Mouse (Mus musculus) lung, embryonic 16.5 days (tissue): ENCODE results near the gene Wnt10a. TPM values are rescaled to one million over a fixed set of nuclear protein-coding genes. Genes with fewer than 3 reads are reported as not detected.
"Not testable (repeated sequence)": the region's sequence is repeated elsewhere in the genome, so short reads cannot be mapped to it uniquely, and the experiment has no call there.

Source experiments
- ATAC-seq: fragments of 200-750 bp; cut with Nextera tagmentation; 2 replicates; pipeline ENCODE4 v1.8.0; 2017; ENCODE audit warnings: low read depth, mild to moderate bottlenecking, moderate library complexity
- H3K27ac ChIP-seq: fragments of 300-500 bp; sonication (generic); 2 replicates; pipeline ENCODE4 v1.5.1; 2014; ENCODE audit warnings: mild to moderate bottlenecking, control low read depth, low read length
- H3K27me3 ChIP-seq: fragments of 300-500 bp; sonication (generic); 2 replicates; pipeline ENCODE4 v1.6.1; 2014; ENCODE audit warnings: low read depth, low read length, mixed read lengths; ENCODE audit not compliant: control insufficient read depth, insufficient read depth
- H3K36me3 ChIP-seq: fragments of 300-500 bp; sonication (generic); 2 replicates; pipeline ENCODE4 v1.6.1; 2014; ENCODE audit warnings: low read length; ENCODE audit not compliant: control insufficient read depth, insufficient read depth
- H3K4me1 ChIP-seq: fragments of 300-500 bp; sonication (generic); replicated peaks from 2 replicates; pipeline ENCODE4 v1.6.1; 2014; ENCODE audit warnings: low read length, mixed read lengths; ENCODE audit not compliant: control insufficient read depth, insufficient read depth
- H3K4me2 ChIP-seq: fragments of 300-500 bp; sonication (generic); 2 replicates; pipeline ENCODE4 v1.6.1; 2014; ENCODE audit warnings: low read depth, low read length, control low read depth
- H3K4me3 ChIP-seq: fragments of 300-500 bp; sonication (generic); 2 replicates; pipeline ENCODE4 v1.5.1; 2014; ENCODE audit warnings: mild to moderate bottlenecking, low read length, control low read depth
- H3K9ac ChIP-seq: fragments of 300-500 bp; sonication (generic); 2 replicates; pipeline ENCODE4 v1.6.1; 2014; ENCODE audit warnings: low read length, control low read depth
- H3K9me3 ChIP-seq: fragments of 300-500 bp; sonication (generic); 2 replicates; pipeline ENCODE4 v1.6.1; 2016; ENCODE audit warnings: low read length; ENCODE audit not compliant: control insufficient read depth
- WGBS: fragments of 180-500 bp; shearing (Covaris S2); extraction: QIAGEN DNeasy Blood & Tissue Kit; methylation state at CpG from one replicate; pipeline ENCODE4 v1.1.7; 2014; 5-methylcytosine and 5-hydroxymethylcytosine counted together
- polyA plus RNA-seq: library from polyadenylated mRNA; unstranded; fragments of >200 nt; fragmentation: Nextera tagmentation; extraction: Ambion mirVana; gene quantifications from 2 replicates; pipeline ENCODE4 v1.2.1, GENCODE M21; 2015

Gene Wnt10a
- polyA plus RNA-seq, 1 experiment from 2014 or later: 0.10 TPM

DNA sequence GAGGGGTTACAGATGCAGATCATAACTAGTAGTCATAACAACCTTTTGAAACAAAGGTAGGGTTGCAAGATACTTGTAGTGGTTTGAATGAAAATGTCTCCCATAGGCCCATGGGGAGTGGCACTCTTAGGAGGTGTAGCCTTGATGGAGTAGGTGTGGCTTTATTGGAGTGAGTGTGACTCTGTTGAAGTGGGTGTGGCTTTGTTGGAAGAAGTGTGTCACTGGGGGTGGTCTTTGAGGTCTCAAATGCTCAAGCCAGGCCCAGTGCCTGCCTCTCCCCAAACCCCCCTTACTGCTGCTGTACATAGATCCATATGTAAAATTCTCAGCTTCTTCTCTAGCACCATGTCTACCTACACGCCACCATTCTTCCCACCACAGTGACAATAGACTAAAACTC, 27.2 kb downstream of the Wnt10a start:
- no peak overlapping the region for H3K4me3 ChIP-seq
- 93% methylated on average over 1 of the region's 1 CpGs for WGBS
- no peak overlapping the region for H3K4me2 ChIP-seq
- ATAC-seq: no peak
- H3K9ac ChIP-seq: no peak overlapping the region
- H3K4me1 ChIP-seq: peaks cover 7% of the 10 kb centered on the region
- no peak overlapping the region for H3K27ac ChIP-seq
- no peaks in the 10 kb centered on the region for H3K27me3 ChIP-seq
- no peaks in the 10 kb centered on the region for H3K9me3 ChIP-seq
- H3K36me3 ChIP-seq: no peaks in the 10 kb centered on the region

DNA sequence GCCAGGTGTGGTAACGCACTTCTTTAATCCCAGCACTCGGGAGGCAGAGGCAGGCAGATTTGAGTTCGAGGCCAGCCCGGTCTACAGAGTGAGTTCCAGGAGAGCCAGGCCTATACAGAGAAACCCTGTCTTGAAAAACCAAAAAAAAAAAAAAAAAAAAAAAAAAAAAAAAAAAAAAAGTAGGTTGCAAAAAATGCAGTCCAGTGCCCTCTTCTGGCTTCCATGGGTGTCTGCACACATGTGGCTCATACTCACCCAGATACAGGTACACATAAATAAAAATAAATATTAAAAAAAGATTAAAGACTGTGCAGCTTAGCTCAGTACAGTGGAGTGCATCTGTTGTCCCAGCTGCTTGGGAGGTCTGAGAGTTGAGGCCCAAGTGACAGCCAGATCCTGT, 32.3 kb downstream of the Wnt10a start:
- not testable (repeated sequence) for ATAC-seq

GRCm38 (mm10) chr1:74824518-74825302, 33.4 kb downstream of the Wnt10a start:
- Histone ChIP-seq H3K4me1 (no peaks in the 10 kb centered on the region), H3K9ac (no peak overlapping the region), H3K4me3 (no peak overlapping the region), H3K27ac (no peak overlapping the region), H3K9me3 (no peaks in the 10 kb centered on the region), H3K27me3 (no peaks in the 10 kb centered on the region), H3K36me3 (no peaks in the 10 kb centered on the region), H3K4me2 (no peak overlapping the region)
- ATAC-seq: no peak
- 34% methylated on average over 14 of the region's 14 CpGs for WGBS

More for the DNA sequence above, 32.3 kb downstream of the Wnt10a start:
- WGBS: 90% methylated on average over 4 of the region's 4 CpGs
- H3K36me3 ChIP-seq, H3K4me1 ChIP-seq, H3K27ac ChIP-seq, H3K4me3 ChIP-seq, H3K27me3 ChIP-seq, H3K9me3 ChIP-seq, H3K4me2 ChIP-seq, H3K9ac ChIP-seq: not testable (repeated sequence)

- Histone ChIP-seq H3K9ac (no peak overlapping the region), H3K4me2 (no peak overlapping the region), H3K36me3 (no peaks in the 10 kb centered on the region), H3K4me3 (no peak overlapping the region), H3K27ac (no peak overlapping the region), H3K4me1 (no peaks in the 10 kb centered on the region), H3K27me3 (no peaks in the 10 kb centered on the region), H3K9me3 (no peaks in the 10 kb centered on the region)
- no peak for ATAC-seq
- 65% methylated on average over 9 of the region's 9 CpGs for WGBS
Observed at GRCm38 (mm10) chr1:74830061-74830460, 38.7 kb downstream of the Wnt10a start.

GRCm38 (mm10) chr1:74833255-74833654, 41.9 kb downstream of the Wnt10a start:
- Histone ChIP-seq H3K4me2 (no peak overlapping the region), H3K27me3 (no peaks in the 10 kb centered on the region), H3K36me3 (no peaks in the 10 kb centered on the region), H3K9ac (no peak overlapping the region), H3K27ac (no peak overlapping the region), H3K4me1 (no peaks in the 10 kb centered on the region), H3K9me3 (no peaks in the 10 kb centered on the region), H3K4me3 (no peak overlapping the region)
- 77% methylated on average over 3 of the region's 3 CpGs for WGBS
- no peak for ATAC-seq

DNA sequence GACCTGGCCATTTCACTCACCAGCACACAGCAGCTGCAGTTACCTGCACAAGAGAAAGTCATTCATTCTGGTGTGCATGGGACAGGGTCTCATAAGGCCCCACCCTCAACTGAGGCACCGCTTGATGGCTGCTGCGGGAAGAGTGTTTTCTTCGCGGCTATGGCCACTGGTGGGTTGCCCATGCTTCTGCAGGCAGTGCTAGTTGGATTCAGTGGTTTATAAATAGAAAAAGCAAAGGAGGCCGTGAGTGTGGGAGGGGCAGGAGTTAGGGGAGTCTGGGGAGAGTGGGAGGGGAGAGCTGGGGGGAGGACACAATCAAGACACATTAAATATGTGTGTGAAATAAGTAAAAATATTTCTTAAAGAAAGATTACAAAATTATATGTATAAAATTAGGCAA, 51.8 kb downstream of the Wnt10a start:
- H3K27me3 ChIP-seq: peaks cover 9% of the 10 kb centered on the region; the same call in 1 of the 2 replicates
- WGBS: 78% methylated on average over 5 of the region's 5 CpGs
- ATAC-seq: no peak
- H3K9ac ChIP-seq: no peak overlapping the region
- no peaks in the 10 kb centered on the region for H3K4me1 ChIP-seq
- no peak overlapping the region for H3K27ac ChIP-seq
- no peaks in the 10 kb centered on the region for H3K9me3 ChIP-seq
- H3K4me3 ChIP-seq: no peak overlapping the region
- no peaks in the 10 kb centered on the region for H3K36me3 ChIP-seq
- no peak overlapping the region for H3K4me2 ChIP-seq

DNA sequence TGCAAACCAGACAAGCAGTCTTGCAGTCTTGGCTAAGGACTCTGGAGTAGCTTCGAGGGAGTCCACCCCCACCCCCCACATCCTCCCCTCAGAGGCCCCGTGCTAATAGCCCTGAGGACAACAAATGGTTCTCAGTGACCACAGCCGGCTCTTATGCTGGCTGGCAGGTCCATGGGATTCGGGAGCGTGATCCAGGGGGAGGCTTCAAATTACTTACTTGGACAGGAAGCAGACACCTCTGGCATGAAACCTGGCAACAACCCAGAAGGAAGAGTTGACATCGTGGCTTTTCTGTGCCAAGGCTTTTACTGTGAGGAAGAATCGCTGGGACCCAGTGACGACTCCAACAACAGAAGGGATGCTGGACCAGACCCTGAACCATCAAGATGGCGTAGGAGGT, 55.0 kb downstream of the Wnt10a start:
- ATAC-seq: no peak
- no peak overlapping the region for H3K4me3 ChIP-seq
- H3K36me3 ChIP-seq: no peaks in the 10 kb centered on the region
- H3K27ac ChIP-seq: no peak overlapping the region
- H3K9me3 ChIP-seq: no peaks in the 10 kb centered on the region
- H3K4me2 ChIP-seq: no peak overlapping the region
- peaks cover 26% of the 10 kb centered on the region for H3K27me3 ChIP-seq
- no peak overlapping the region for H3K9ac ChIP-seq
- no peaks in the 10 kb centered on the region for H3K4me1 ChIP-seq
- 25% methylated on average over 9 of the region's 9 CpGs for WGBS

GRCm38 (mm10) chr1:74848946-74849345, 57.6 kb downstream of the Wnt10a start:
- Histone ChIP-seq H3K36me3 (no peaks in the 10 kb centered on the region), H3K9me3 (no peaks in the 10 kb centered on the region), H3K4me2 (no peak overlapping the region), H3K4me1 (no peaks in the 10 kb centered on the region), H3K4me3 (no peak overlapping the region), H3K9ac (no peak overlapping the region), H3K27ac (no peak overlapping the region), H3K27me3 (peaks cover 47% of the 10 kb centered on the region)
- ATAC-seq: no peak
- 56% methylated on average over 5 of the region's 5 CpGs for WGBS

GRCm38 (mm10) chr1:74850251-74850650, 58.9 kb downstream of the Wnt10a start:
- Histone ChIP-seq H3K9ac (no peak overlapping the region), H3K27ac (no peak overlapping the region), H3K9me3 (no peaks in the 10 kb centered on the region), H3K4me3 (no peak overlapping the region), H3K4me1 (peaks cover under 1% of the 10 kb centered on the region), H3K27me3 (peaks cover 58% of the 10 kb centered on the region), H3K4me2 (no peak overlapping the region), H3K36me3 (no peaks in the 10 kb centered on the region)
- WGBS: 8% methylated on average over 6 of the region's 6 CpGs
- no peak for ATAC-seq
